Mouse (Mus musculus) retina, postnatal 7 days (tissue): ENCODE results near the gene Flna.
"Not testable (repeated sequence)": the region's sequence is repeated elsewhere in the genome, so short reads cannot be mapped to it uniquely, and the experiment has no call there.

Source experiments
- DNase-seq: peaks from one replicate; pipeline ENCODE4 v3.0.0-alpha.2; 2012; ENCODE audit warnings: low read depth, low spot score

Gene Flna

DNA sequence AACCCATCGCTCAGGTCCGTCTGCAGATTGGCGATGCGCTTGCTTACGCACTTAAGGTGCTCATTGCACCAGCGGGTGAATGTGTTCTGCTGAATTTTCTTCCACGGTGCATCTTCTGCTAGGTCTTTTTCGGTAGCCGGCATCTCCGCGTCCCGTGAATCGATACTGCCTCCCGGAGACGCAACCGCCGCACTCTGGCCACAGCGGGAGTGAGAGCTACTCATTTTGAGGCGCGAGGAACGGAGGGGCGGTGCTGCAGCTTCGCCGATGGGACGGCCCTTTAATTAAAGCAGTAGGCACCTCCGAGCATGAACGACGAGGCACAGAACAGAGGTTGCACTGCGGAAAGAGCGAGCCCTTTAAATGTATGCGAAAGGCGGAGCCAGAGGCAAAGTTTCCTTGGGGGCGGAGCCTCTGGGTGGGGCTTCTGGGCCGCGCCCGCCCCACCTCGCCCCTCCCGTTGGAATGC, 3.4 kb downstream of the Flna start:
- peak; percentile 68 for DNase-seq

GRCm38 (mm10) chrX:74245687-74246086, 3.9 kb downstream of the Flna start:
- DNase-seq, result no peak

- DNase-seq, result no peak
These were observed 4.5 kb downstream of the Flna start for GRCm38 (mm10) chrX:74245107-74245506.

GRCm38 (mm10) chrX:74244614-74245083, 5.0 kb downstream of the Flna start:
- no peak for DNase-seq

- DNase-seq, result no peak
These were observed 5.8 kb downstream of the Flna start for GRCm38 (mm10) chrX:74243807-74244206.

DNA sequence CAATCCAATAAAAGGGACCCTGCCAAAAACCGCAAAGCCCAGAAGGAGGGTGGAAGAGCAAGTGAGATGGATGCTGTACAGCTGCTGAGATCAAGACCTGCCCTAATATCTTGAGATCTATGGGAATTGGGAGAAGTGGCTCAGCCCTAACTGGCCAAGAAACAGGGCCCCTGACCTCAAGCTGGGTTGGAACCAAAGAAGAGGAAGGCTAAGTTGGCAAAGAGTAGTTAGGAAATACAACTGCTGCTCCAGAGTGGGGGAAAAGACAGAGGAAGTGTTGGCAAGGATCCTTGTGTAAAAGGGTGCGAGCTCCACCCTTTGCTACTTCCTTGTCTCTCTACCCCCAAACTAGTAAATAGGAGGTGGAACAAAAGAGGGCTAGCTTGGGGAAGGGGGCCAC, 6.2 kb downstream of the Flna start:
- no peak for DNase-seq

GRCm38 (mm10) chrX:74240332-74240731, 9.3 kb downstream of the Flna start:
- DNase-seq, result no peak

DNA sequence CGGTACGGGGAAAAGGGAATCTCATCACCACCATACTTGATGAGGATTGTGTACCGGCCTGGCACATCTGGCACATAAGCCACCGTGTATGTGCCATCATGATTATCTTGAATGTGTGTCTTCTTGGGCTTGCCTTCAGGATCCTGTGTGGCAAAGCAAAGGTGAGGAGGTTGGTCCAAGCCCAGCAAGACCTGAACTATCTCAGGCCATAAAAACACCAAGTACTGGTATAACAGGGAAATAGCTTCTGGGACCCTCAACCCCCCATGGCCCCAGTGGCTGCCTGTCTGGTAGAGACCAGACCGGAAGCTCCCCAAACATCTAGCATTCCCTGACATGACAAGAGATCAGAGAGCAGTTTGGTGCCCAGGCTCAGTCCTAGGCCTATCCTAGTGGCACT, 16.4 kb downstream of the Flna start:
- DNase-seq, result no peak

DNA sequence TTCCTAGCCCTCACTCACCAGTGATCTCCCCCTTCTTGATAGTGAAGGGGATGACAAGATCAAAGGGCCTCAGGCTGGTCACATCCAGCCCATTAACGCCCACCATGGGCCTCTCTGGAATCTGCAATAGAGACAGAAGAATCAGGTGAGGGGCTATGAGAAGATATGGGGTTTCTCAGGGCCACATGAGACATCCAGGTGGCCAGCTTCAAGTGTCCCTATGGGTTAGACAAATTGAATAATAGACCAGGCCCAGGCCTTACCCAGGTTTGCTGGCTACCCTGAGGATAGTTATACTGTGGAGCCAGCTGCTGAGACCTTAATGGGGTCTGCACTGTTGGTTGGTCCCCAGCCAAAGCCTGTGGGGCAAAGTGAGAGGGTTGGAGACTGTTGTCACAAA, 19.6 kb downstream of the Flna start:
- no peak for DNase-seq

- DNase-seq, result not testable (repeated sequence)
These were observed 29.5 kb downstream of the Flna start for GRCm38 (mm10) chrX:74220099-74220498.

DNA sequence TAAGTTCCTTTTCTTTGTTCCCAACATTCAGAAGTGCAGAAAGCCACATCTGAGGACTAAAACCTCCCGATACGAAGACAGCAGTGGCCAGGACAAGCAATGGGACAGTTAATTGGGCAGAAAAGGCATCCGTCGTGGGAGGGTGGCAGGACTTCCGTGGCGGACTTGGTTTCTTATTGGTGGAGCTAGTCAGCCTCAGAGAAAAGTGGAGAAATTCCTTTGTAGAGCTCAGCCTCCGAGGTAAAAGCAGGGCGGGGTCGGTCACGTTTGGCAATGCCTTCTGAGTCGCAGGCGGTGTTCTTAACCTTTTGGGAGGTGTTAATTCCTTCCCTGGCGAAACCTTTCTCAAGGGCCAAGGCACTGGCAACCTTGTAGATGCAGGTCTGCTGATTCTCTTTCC, 30.2 kb downstream of the Flna start:
- no peak for DNase-seq

GRCm38 (mm10) chrX:74218496-74218895, 31.1 kb downstream of the Flna start:
- no peak for DNase-seq

GRCm38 (mm10) chrX:74203556-74203955, 46.1 kb downstream of the Flna start:
- DNase-seq, result no peak

GRCm38 (mm10) chrX:74176959-74177358, 72.7 kb downstream of the Flna start, which contains the start of gene Tktl1:
Gene Tktl1 (plus strand): TSS chrX:74177259.
- no peak for DNase-seq
